12 mouse cellular contexts compared by ENCODE assay signal in the genomic region with DNA sequence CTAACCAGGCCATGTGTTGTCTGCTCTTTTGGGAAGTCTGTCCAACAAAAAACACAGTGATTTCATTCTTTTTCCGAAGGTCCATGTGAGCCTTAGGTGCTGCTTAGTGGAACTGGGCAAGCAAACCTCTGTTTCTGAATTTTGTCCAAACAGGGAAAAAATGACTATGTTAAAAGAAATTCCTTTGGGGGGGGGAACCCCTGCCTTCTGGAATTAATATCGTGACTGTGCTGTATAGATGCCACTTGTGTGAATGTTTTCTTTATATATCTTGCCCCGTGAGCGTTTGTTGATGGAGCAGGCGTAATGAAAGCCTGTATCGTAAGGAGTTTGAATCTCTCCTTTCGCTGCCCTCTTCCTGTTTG.
A peak's percentile ranks its signal among the peaks of the same experiment; 100 is the strongest.
DNase-seq lines count a peak whose midpoint lies in the region; ATAC-seq lines count a peak whose summit lies in the region.
"Had no signal": no experiment of that assay in that cellular context is flagged by ENCODE, and none has a peak within 500 bp of the region (broad histone marks: within the 10 kb centered on the region; RNA-seq: fewer than 3 reads in every experiment).

No protein-coding gene starts in this region.

- peaks cover 10% of the 10 kb centered on the region for H3K9me3 ChIP-seq in forebrain, embryonic 10.5 days
- H3K9me3 ChIP-seq in forebrain, embryonic 12.5 days: no peaks in the 10 kb centered on the region
- 0 out of 2 replicates have a peak, but pooled peaks cover 4% of the 10 kb centered on the region for H3K9me3 ChIP-seq in hindbrain, embryonic 14.5 days (ENCODE audit: control insufficient read depth, low read length)
- 0 out of 2 replicates have a peak, but pooled peaks cover 7% of the 10 kb centered on the region for H3K9me3 ChIP-seq in hindbrain, embryonic 10.5 days
- H3K9me3 ChIP-seq in embryonic facial prominence, embryonic 13.5 days: 0 out of 2 replicates have a peak, but pooled peaks cover 2% of the 10 kb centered on the region
- H3K9me3 ChIP-seq in limb, embryonic 10.5 days (replicated peaks): peaks cover 7% of the 10 kb centered on the region; the same call in 1 of the 2 replicates

- peaks cover 7% of the 10 kb centered on the region for H3K36me3 ChIP-seq in forebrain, embryonic 10.5 days (replicated peaks)
- H3K36me3 ChIP-seq in forebrain, embryonic 12.5 days (replicated peaks): no peaks in the 10 kb centered on the region; the same call in 1 of the 2 replicates
- no peaks in the 10 kb centered on the region for H3K36me3 ChIP-seq in hindbrain, embryonic 14.5 days (replicated peaks; ENCODE audit: control insufficient read depth, insufficient read depth)
- peaks cover 12% of the 10 kb centered on the region for H3K36me3 ChIP-seq in hindbrain, embryonic 10.5 days
- peaks cover 5% of the 10 kb centered on the region; the same call in 1 of the 2 replicates for H3K36me3 ChIP-seq in embryonic facial prominence, embryonic 13.5 days
- H3K36me3 ChIP-seq in limb, embryonic 10.5 days: peaks cover 12% of the 10 kb centered on the region

- H3K4me2 ChIP-seq in forebrain, embryonic 12.5 days: no peak overlapping the region
- no peak overlapping the region for H3K4me2 ChIP-seq in hindbrain, embryonic 14.5 days (replicated peaks)
- H3K4me2 ChIP-seq in embryonic facial prominence, embryonic 13.5 days: peak overlapping the region; percentile 39
- H3K4me2 ChIP-seq: kidney, embryonic 15.5 days had no signal

- peaks cover 38% of the 10 kb centered on the region for H3K4me1 ChIP-seq in forebrain, embryonic 10.5 days
- peaks cover 29% of the 10 kb centered on the region for H3K4me1 ChIP-seq in forebrain, embryonic 12.5 days
- H3K4me1 ChIP-seq in hindbrain, embryonic 14.5 days (replicated peaks; ENCODE audit: control insufficient read depth, insufficient read depth, low read length): peaks cover 33% of the 10 kb centered on the region
- H3K4me1 ChIP-seq in hindbrain, embryonic 10.5 days (replicated peaks): peaks cover 31% of the 10 kb centered on the region
- peaks cover 47% of the 10 kb centered on the region for H3K4me1 ChIP-seq in embryonic facial prominence, embryonic 13.5 days
- H3K4me1 ChIP-seq in limb, embryonic 10.5 days: peaks cover 59% of the 10 kb centered on the region

- H3K27me3 ChIP-seq in forebrain, embryonic 10.5 days (ENCODE audit: poor library complexity, severe bottlenecking): no peaks in the 10 kb centered on the region
- H3K27me3 ChIP-seq in forebrain, embryonic 12.5 days: no peaks in the 10 kb centered on the region
- no peaks in the 10 kb centered on the region for H3K27me3 ChIP-seq in hindbrain, embryonic 14.5 days (ENCODE audit: control insufficient read depth, insufficient read depth, low read length)
- no peaks in the 10 kb centered on the region for H3K27me3 ChIP-seq in hindbrain, embryonic 10.5 days (ENCODE audit: insufficient read depth, poor library complexity, severe bottlenecking)
- no peaks in the 10 kb centered on the region for H3K27me3 ChIP-seq in embryonic facial prominence, embryonic 13.5 days
- H3K27me3 ChIP-seq in limb, embryonic 10.5 days (ENCODE audit: low read depth, poor library complexity, severe bottlenecking): no peaks in the 10 kb centered on the region
- H3K27me3 ChIP-seq: kidney, embryonic 15.5 days had no signal

- 81% methylated on average over 7 of the region's 7 CpGs for WGBS in forebrain, embryonic 10.5 days
- WGBS in forebrain, embryonic 12.5 days: 84% methylated on average over 7 of the region's 7 CpGs
- 87% methylated on average over 7 of the region's 7 CpGs for WGBS in hindbrain, embryonic 14.5 days
- 75% methylated on average over 7 of the region's 7 CpGs for WGBS in hindbrain, embryonic 10.5 days
- 25% methylated on average over 7 of the region's 7 CpGs for WGBS in embryonic facial prominence, embryonic 13.5 days
- WGBS in limb, embryonic 10.5 days: 69% methylated on average over 7 of the region's 7 CpGs

- DNase-seq in forebrain, embryonic 10.5 days (ENCODE audit: extremely low spot score, low spot score): no peak
- DNase-seq in hindbrain, embryonic 14.5 days (ENCODE audit: low spot score): no peak
- no peak for DNase-seq in hindbrain, embryonic 10.5 days (ENCODE audit: low spot score)
- no peak for DNase-seq in limb, embryonic 10.5 days (ENCODE audit: low spot score)
- no peak for DNase-seq in spleen, adult 12 weeks (ENCODE audit: low spot score)
- no peak for DNase-seq in retina, embryonic 14.5 days (ENCODE audit: low spot score)
- DNase-seq: adrenal gland, postnatal 36 days; gastrocnemius, postnatal 36 days had no signal

- no peak overlapping the region for H3K9ac ChIP-seq in forebrain, embryonic 12.5 days
- no peak overlapping the region for H3K9ac ChIP-seq in hindbrain, embryonic 14.5 days
- H3K9ac ChIP-seq in embryonic facial prominence, embryonic 13.5 days: 0 out of 2 replicates have a peak overlapping the region, but pooled peaks have one; percentile 36
- H3K9ac ChIP-seq: kidney, embryonic 15.5 days had no signal

- no peak overlapping the region for H3K4me3 ChIP-seq in forebrain, embryonic 10.5 days
- no peak overlapping the region for H3K4me3 ChIP-seq in forebrain, embryonic 12.5 days (replicated peaks)
- H3K4me3 ChIP-seq in hindbrain, embryonic 14.5 days (replicated peaks; ENCODE audit: low read length): no peak overlapping the region
- no peak overlapping the region for H3K4me3 ChIP-seq in hindbrain, embryonic 10.5 days
- H3K4me3 ChIP-seq in embryonic facial prominence, embryonic 13.5 days: no peak overlapping the region
- no peak overlapping the region for H3K4me3 ChIP-seq in limb, embryonic 10.5 days
- H3K4me3 ChIP-seq: kidney, embryonic 15.5 days; myocyte had no signal

- ATAC-seq in forebrain, embryonic 12.5 days (ENCODE audit: low FRiP score): no peak
- ATAC-seq in hindbrain, embryonic 14.5 days (ENCODE audit: low FRiP score): no peak
- no peak for ATAC-seq in embryonic facial prominence, embryonic 13.5 days (ENCODE audit: insufficient number of reproducible peaks, insufficient read depth, low FRiP score, low TSS enrichment, low read depth)

- peak overlapping the region; percentile 51; the same call in 1 of the 2 replicates for H3K27ac ChIP-seq in forebrain, embryonic 10.5 days
- H3K27ac ChIP-seq in forebrain, embryonic 12.5 days: no peak overlapping the region; the same call in none of the 2 replicates
- peak overlapping the region; percentile 66; the same call in 1 of the 2 replicates for H3K27ac ChIP-seq in hindbrain, embryonic 14.5 days
- H3K27ac ChIP-seq in hindbrain, embryonic 10.5 days: no peak overlapping the region
- H3K27ac ChIP-seq in embryonic facial prominence, embryonic 13.5 days: peak overlapping the region; percentile 82
- H3K27ac ChIP-seq in limb, embryonic 10.5 days: peak overlapping the region; percentile 53; the same call in 1 of the 2 replicates
- H3K27ac ChIP-seq: kidney, embryonic 15.5 days had no signal

Comparison
In these comparisons a context has a peak if more than half of its experiments do, and no peak if none do; other contexts are left out.
1. H3K27ac ChIP-seq: peak in forebrain, embryonic 10.5 days (single experiment), hindbrain, embryonic 14.5 days (single experiment), embryonic facial prominence, embryonic 13.5 days (single experiment) and limb, embryonic 10.5 days (single experiment); none in forebrain, embryonic 12.5 days (single experiment) and hindbrain, embryonic 10.5 days (single experiment).